Mouse (Mus musculus): Measurements from ENCODE around the gene Cdh1.

DNA sequence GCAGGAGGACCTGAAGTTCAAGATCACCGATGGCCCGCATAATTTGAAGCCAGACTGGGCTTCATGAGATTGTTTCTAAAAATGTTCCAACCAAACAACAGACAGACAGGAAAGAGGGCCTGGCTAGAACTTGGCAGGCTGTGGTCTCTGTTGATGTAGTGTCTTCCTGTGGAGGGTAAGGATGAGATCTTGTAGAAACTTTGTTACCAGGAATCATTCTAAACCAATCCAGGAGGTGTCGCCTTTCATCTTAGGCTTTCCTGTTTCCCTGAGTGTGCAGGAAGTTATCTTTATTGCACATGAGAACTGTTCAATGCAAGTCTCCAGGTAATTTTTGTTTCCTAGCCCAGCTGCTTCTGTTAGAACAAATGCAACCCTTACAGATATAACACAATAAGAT is 48.8 kb downstream of the Cdh1 start:
- TF ChIP-seq CTCF (IDR thresholded peaks at IDR 0.05; ENCODE audit: extremely low read depth, insufficient read depth, low read length) (no peak), POLR2A (IDR thresholded peaks at IDR 0.05; ENCODE audit: extremely low read depth, insufficient read depth, low read length) (no peak)

Data from cortical plate, adult 2 months (tissue).